Mouse (Mus musculus) spleen, adult 10 weeks (tissue): ENCODE data around the gene Snrpe. TPM values are rescaled to one million over a fixed set of nuclear protein-coding genes. Genes with fewer than 3 reads are reported as not detected.

Experiments used
- polyA plus RNA-seq: library from polyadenylated mRNA; stranded (reverse); fragments of 350-450 nt; fragmentation: Illumina TruSeq; extraction: RNeasy Lipid Tissue Mini Kit (QIAGEN cat#74804); gene quantifications from one replicate; pipeline ENCODE4 v1.2.3, GENCODE M21; 2015; ENCODE audit warnings: low replicate concordance; ENCODE audit not compliant: insufficient read depth

The Snrpe gene
- polyA plus RNA-seq: 348 TPM

GRCm38 (mm10) chr1:133609771-133610502 lies at the start of gene Snrpe:
Snrpe (minus strand) TSS chr1:133610291.

Other genes starting within 250 kb of the Snrpe start
- gene Etnk2, start 246.7 kb downstream of the Snrpe start, polyA plus RNA-seq: 0.10 TPM
- gene Sox13, start 185.9 kb downstream of the Snrpe start, polyA plus RNA-seq: 4.8 TPM
- gene Zbed6, start 50.6 kb upstream of the Snrpe start, polyA plus RNA-seq: 30.3 TPM
- 23.1 TPM for gene Gm38394, start 51.0 kb upstream of the Snrpe start, polyA plus RNA-seq
- gene Lax1, start 79.8 kb upstream of the Snrpe start, polyA plus RNA-seq: 141 TPM
- 18.6 TPM for gene Atp2b4, start 190.8 kb upstream of the Snrpe start, polyA plus RNA-seq